Mouse (Mus musculus) urinary bladder, postnatal 10 days (tissue): ENCODE measurements around the gene Ubash3b.

Source experiments
- DNase-seq: peaks from one replicate; pipeline ENCODE4 v3.0.0; 2022; ENCODE audit warnings: low spot score

Gene Ubash3b

GRCm38 (mm10) chr9:41051080-41051932 lies 110.2 kb downstream of the Ubash3b start:
- DNase-seq, result no peak

DNA sequence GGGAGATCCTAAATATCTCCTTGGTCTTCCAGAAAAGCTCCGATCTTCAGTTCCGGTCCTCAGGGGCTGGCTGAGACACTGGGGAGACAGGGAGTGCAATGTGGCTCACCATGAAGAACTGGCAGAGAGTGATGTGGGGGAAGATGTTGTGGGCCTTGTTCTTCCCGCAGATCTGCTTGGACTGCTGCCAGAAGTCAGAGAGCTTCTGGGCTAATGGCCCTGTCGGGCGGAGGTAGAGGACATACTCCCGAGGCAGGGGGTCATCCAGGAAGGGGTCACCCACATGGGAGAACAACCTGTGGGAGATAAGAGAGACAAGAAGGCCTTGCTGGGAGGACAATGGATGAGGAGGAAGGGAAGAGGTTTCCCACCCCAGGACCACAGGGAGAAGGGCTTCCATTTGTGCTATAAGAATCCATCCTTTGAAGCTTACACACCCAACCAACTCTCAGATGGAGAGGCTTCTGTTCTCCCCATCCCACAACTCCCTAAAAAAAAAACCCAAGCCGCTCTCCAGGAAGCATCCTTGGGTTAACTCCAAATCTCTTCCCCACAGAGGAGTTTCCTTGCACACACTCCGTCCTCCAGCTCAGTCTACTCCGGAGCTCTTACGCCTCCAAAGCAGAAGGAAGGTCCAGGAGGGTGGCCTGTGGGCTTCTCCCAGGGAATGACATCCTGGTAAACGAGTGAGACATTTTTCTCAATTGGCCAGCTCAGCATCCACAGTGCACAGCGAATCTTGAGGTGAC lies 111.0 kb downstream of the Ubash3b start:
- DNase-seq, result no peak

DNA sequence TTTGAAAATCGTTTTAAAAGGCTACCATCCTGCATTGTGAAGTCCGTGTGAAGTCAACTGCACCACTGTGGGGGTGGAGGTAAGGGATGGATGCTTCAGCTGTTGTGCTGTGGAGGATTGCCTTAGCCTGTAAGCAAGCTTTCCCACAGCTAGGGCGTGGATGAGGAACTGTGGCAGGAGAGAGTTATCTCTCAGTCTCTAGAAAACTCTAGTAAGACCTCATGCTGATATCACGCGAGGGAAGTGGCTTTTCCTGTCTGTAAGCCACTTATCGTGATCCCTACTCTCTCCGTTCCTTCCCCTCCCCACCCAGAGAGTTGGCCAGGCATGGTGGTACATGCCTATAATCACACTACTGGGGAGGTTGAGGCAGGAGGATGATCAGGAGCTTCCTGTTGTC lies 112.2 kb downstream of the Ubash3b start:
- no peak for DNase-seq

DNA sequence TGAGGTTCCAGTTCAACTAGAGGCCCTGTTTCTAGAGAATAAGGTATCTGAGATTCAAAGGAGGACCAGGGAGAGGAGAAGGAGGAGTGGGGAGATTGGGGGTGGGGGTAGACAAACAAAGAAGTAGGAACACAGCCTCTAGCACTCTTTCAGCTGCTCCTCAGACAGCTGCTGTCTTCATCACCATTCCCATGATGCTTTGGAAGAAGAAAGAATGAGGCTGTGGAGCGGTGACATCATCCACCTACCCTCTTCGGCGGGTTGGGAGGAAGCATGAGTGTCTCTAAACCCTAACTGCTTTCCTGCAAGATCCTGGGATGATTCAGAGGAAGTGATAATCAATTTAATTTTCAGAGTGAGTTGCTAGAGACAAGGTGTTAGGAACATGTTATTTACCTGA lies 112.7 kb downstream of the Ubash3b start:
- DNase-seq, result no peak

DNA sequence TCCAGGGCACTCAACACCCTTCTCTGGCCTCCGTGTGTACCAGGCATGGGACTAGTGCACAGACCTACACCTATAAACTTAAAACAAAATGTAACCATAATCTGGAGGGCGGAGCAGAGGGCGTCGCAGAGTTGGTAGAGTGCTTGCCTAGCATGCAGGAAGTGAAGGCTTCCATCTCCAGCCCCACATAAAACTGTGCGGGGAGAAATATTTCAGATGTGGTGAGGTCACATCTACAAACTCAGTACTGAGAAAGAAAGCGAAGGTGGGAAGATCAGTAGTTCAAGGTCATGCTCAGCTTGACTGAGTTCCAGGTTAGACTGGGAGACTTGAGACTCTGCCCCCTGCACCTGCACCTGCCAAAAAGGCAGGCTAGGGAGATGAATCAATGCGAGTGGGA lies 113.3 kb downstream of the Ubash3b start:
- DNase-seq, result no peak

- no peak for DNase-seq
Measured at GRCm38 (mm10) chr9:41047654-41048053, 113.8 kb downstream of the Ubash3b start.

DNA sequence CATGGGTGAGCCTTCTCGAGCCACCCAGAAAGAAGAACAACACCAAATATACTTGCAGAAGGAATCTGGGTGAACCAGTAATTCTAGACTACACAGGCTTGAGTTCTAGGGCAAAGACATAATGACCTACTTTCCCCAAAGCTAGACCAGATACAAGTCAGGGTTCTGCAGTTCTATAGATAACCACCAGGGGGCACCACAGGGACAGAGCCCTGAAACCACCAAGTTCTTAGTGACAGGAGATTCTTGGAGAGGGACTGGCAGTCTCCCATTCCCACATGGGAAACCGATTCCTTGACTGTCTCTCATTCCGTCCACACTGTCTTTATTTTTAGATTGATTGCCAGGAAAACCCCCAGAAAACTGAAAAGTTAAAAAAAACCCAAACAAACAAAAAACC lies 116.9 kb downstream of the Ubash3b start:
- DNase-seq, result peak; percentile 32

DNA sequence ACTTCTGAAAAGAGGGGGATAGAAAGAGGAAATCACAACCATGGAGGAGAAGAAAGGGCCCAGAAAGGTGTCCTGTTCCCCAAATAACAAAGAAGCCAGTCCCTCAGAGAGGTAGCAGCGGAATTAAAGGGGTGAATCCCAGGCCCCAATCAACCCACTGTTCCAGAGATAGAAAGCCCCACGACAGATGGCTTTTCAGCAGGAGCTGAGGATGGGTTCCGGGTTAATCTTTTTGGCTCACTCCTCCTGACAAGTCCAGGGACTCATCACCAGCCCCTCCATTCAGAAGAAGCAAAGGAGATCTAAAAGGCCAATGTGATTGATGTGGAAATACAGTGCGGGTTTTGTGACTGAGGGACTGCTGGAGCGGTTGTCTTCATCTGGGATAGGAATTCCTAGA lies 117.9 kb downstream of the Ubash3b start:
- no peak for DNase-seq

- DNase-seq, result no peak
Measured at GRCm38 (mm10) chr9:41041404-41041803, 120.1 kb downstream of the Ubash3b start.

GRCm38 (mm10) chr9:41038150-41038664 lies 123.3 kb downstream of the Ubash3b start:
- DNase-seq, result no peak

- no peak for DNase-seq
Measured at GRCm38 (mm10) chr9:41031590-41032489, 129.7 kb downstream of the Ubash3b start.

GRCm38 (mm10) chr9:41029827-41030226 lies 131.7 kb downstream of the Ubash3b start:
- DNase-seq, result no peak

DNA sequence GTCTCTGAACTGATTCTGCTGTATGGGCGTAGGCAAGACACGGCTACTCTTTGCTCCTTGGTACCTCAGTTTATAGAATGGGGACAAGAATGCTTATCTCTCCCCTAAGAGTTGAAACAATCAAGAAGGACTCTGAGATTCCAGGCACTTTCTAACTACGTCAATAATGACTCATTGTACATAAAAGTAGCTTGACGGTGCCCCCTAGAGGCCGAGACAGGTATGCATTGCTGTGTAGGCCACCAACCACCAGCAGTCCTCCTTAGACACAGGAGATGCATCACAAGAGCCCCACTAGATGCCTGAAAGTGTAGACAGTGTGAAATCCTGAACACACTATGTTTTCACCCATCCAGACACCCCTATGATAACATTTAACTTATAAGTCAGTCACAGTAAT lies 133.0 kb downstream of the Ubash3b start:
- no peak for DNase-seq

DNA sequence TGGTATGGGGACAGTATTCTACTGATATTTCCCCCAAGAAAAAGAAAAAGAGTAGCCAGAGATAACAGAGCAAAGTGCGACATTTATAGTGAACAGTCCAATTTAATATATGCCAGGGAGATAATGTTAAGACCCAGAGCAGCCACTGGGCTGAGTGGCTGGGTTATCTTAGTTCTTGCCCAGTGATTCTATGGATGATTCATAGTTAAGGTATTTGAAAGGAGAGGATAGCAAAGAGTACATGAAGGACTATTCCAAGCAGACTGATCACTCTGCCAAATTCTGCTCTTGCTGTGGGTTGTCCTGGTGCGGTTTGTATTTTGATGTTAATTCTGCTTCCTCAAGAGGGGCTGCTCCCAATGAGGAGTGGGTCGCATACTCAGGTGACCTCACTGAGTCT lies 139.8 kb downstream of the Ubash3b start:
- DNase-seq, result no peak

- DNase-seq, result no peak
Measured at GRCm38 (mm10) chr9:41020486-41020885, 141.0 kb downstream of the Ubash3b start.

DNA sequence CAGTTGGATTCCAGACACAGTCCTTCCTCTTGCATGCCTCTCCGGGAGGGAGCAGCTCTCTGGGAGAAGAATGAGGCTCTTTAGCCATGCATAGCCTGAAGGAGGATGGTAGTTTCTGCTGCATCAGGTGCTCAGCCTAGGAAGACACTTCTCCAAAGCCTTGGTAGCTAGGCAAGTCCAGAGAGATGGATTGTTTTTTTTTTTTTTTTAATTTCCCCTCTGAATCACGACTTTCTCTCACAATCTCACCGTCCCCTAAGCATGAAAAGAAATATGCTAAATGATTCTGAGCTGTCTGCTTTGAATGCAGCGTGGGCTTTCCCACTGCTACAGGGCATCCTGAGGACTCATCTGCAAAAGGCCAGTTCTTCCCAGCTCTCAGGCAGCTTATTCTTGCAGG lies 147.0 kb downstream of the Ubash3b start:
- no peak for DNase-seq

- DNase-seq, result no peak
Measured at GRCm38 (mm10) chr9:41012456-41012855, 149.0 kb downstream of the Ubash3b start.

- no peak for DNase-seq
Measured at GRCm38 (mm10) chr9:41011512-41012436, 149.7 kb downstream of the Ubash3b start.

- DNase-seq, result no peak
Measured at GRCm38 (mm10) chr9:41007785-41008184, 153.7 kb downstream of the Ubash3b start.

DNA sequence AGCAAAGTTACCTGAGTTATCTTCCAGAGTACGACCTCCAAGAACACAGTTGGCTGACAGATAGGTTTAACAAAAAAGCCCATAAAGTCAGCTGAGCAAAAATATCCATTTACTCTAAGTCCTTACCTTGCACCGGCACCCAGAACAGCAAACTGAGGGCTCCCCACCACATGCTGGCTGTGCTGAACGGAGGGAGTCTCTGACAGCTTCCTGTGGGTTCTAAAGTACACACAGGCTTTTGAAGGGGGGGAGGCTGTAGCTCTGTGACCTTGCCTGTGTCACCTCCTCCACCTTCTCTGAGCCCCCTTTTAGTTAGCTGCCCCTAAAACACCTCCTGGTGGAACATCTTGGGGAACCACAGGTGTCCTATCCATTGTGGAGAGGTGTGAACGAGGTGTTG lies 157.1 kb downstream of the Ubash3b start, which contains the start of gene Crtam:
Gene Crtam (minus strand): TSS at position 214 of the 400 bp plus-strand sequence.
- no peak for DNase-seq
